Mouse (Mus musculus): ENCODE measurements around the gene Ppp2r5e.

Gene Ppp2r5e

GRCm38 (mm10) chr12:75596154-75597002, at the start of gene Ppp2r5e:
Gene Ppp2r5e (minus strand): TSS chr12:75596245.
- DNase-seq (ENCODE audit: low spot score): peak; percentile 98

GRCm38 (mm10) chr12:75645780-75646179, 49.7 kb upstream of the Ppp2r5e start:
- DNase-seq (ENCODE audit: low spot score): no peak

GRCm38 (mm10) chr12:75641726-75642125, 45.7 kb upstream of the Ppp2r5e start:
- no peak for DNase-seq (ENCODE audit: low spot score)

- DNase-seq (ENCODE audit: low spot score): no peak
Observed at GRCm38 (mm10) chr12:75638345-75638744, 42.3 kb upstream of the Ppp2r5e start.

GRCm38 (mm10) chr12:75637103-75637502, 41.1 kb upstream of the Ppp2r5e start:
- no peak for DNase-seq (ENCODE audit: low spot score)

GRCm38 (mm10) chr12:75635771-75636430, 39.9 kb upstream of the Ppp2r5e start:
- DNase-seq (ENCODE audit: low spot score): no peak

- DNase-seq (ENCODE audit: low spot score): no peak
Observed at GRCm38 (mm10) chr12:75629618-75630017, 33.6 kb upstream of the Ppp2r5e start.

GRCm38 (mm10) chr12:75623292-75623691, 27.2 kb upstream of the Ppp2r5e start:
- DNase-seq (ENCODE audit: low spot score): no peak

GRCm38 (mm10) chr12:75622835-75623234, 26.8 kb upstream of the Ppp2r5e start:
- no peak for DNase-seq (ENCODE audit: low spot score)

- DNase-seq (ENCODE audit: low spot score): no peak
Observed at GRCm38 (mm10) chr12:75616841-75617240, 20.8 kb upstream of the Ppp2r5e start.

GRCm38 (mm10) chr12:75616158-75616791, 20.2 kb upstream of the Ppp2r5e start:
- no peak for DNase-seq (ENCODE audit: low spot score)

- DNase-seq (ENCODE audit: low spot score): no peak
Observed at GRCm38 (mm10) chr12:75615556-75615955, 19.5 kb upstream of the Ppp2r5e start.

- no peak for DNase-seq (ENCODE audit: low spot score)
Observed at GRCm38 (mm10) chr12:75612711-75613110, 16.7 kb upstream of the Ppp2r5e start.

- DNase-seq (ENCODE audit: low spot score): no peak
Observed at GRCm38 (mm10) chr12:75599490-75599889, 3.4 kb upstream of the Ppp2r5e start.

- no peak for DNase-seq (ENCODE audit: low spot score)
Observed at GRCm38 (mm10) chr12:75598988-75599387, 2.9 kb upstream of the Ppp2r5e start.

- no peak for DNase-seq (ENCODE audit: low spot score)
Observed at GRCm38 (mm10) chr12:75597707-75598106, 1.7 kb upstream of the Ppp2r5e start.

GRCm38 (mm10) chr12:75595291-75596153, 523 bp downstream of the Ppp2r5e start:
- DNase-seq (ENCODE audit: low spot score): no peak

GRCm38 (mm10) chr12:75594404-75594803, 1.6 kb downstream of the Ppp2r5e start:
- no peak for DNase-seq (ENCODE audit: low spot score)

GRCm38 (mm10) chr12:75593817-75594216, 2.2 kb downstream of the Ppp2r5e start:
- no peak for DNase-seq (ENCODE audit: low spot score)

- DNase-seq (ENCODE audit: low spot score): no peak
Observed at GRCm38 (mm10) chr12:75587501-75587900, 8.5 kb downstream of the Ppp2r5e start.

GRCm38 (mm10) chr12:75583776-75584175, 12.3 kb downstream of the Ppp2r5e start:
- DNase-seq (ENCODE audit: low spot score): no peak

- no peak for DNase-seq (ENCODE audit: low spot score)
Observed at GRCm38 (mm10) chr12:75579076-75579475, 17.0 kb downstream of the Ppp2r5e start.

Data from layer of hippocampus, adult 11-12 months (tissue).